Mouse (Mus musculus) lung, adult 2 months (tissue): ENCODE data around the gene Mcts2. TPM values are rescaled to one million over a fixed set of nuclear protein-coding genes. Genes with fewer than 3 reads are reported as not detected.

Experiments
- DNase-seq: peaks from one replicate; pipeline ENCODE4 v3.0.0; 2022
- H3K4me1 ChIP-seq: fragments of 200-500 bp; 2 replicates; pipeline ENCODE4 v1.6.1; 2011; ENCODE audit warnings: low read length; ENCODE audit not compliant: control insufficient read depth, insufficient read depth
- H3K4me3 ChIP-seq: fragments of 200-500 bp; replicated peaks from 2 replicates; pipeline ENCODE3; 2011; ENCODE audit warnings: low read depth, mild to moderate bottlenecking, control low read depth, low read length; ENCODE audit errors: extremely low read depth
- CTCF ChIP-seq: fragments of 200-500 bp; IDR thresholded peaks from 2 replicates; pipeline ENCODE4 v1.5.1; 2011; ENCODE audit warnings: mild to moderate bottlenecking, low read length, control low read depth; ENCODE audit not compliant: insufficient read depth
- POLR2A ChIP-seq: fragments of 200-500 bp; IDR thresholded peaks from 2 replicates; pipeline ENCODE4 v1.6.1; 2011; ENCODE audit warnings: low read depth, mild to moderate bottlenecking, control low read depth, low read length, borderline replicate concordance; ENCODE audit errors: extremely low read depth
- WGBS: fragments of 180-500 bp; shearing (Covaris S2); methylation state at CpG from one replicate; pipeline ENCODE4 v1.1.7; 2018; 5-methylcytosine and 5-hydroxymethylcytosine counted together
- polyA plus RNA-seq: library from polyadenylated mRNA; depleted of rRNA; stranded (reverse); fragments of >200 nt; gene quantifications from 2 replicates; pipeline ENCODE4 v1.2.3, GENCODE M21; 2012

Mcts2 gene
- polyA plus RNA-seq, 1 experiment = 3.8 TPM

- TF ChIP-seq POLR2A (no peak), CTCF (no peak)
- no peak for DNase-seq
- Histone ChIP-seq H3K4me1 (peaks cover 6% of the 10 kb centered on the region; the same call in 1 of the 2 replicates), H3K4me3 (no peak overlapping the region)
- WGBS = 81% methylated on average over 11 of the region's 11 CpGs
These were observed 30.8 kb downstream of the Mcts2 start for GRCm38 (mm10) chr2:152717652-152718051.

GRCm38 (mm10) chr2:152718076-152718475, 31.2 kb downstream of the Mcts2 start:
- no peak for TF ChIP-seq POLR2A
- TF ChIP-seq CTCF = no peak
- peaks cover 6% of the 10 kb centered on the region; the same call in 1 of the 2 replicates for H3K4me1 ChIP-seq
- no peak overlapping the region for H3K4me3 ChIP-seq
- no peak for DNase-seq
- 65% methylated on average over 6 of the region's 6 CpGs for WGBS

DNA sequence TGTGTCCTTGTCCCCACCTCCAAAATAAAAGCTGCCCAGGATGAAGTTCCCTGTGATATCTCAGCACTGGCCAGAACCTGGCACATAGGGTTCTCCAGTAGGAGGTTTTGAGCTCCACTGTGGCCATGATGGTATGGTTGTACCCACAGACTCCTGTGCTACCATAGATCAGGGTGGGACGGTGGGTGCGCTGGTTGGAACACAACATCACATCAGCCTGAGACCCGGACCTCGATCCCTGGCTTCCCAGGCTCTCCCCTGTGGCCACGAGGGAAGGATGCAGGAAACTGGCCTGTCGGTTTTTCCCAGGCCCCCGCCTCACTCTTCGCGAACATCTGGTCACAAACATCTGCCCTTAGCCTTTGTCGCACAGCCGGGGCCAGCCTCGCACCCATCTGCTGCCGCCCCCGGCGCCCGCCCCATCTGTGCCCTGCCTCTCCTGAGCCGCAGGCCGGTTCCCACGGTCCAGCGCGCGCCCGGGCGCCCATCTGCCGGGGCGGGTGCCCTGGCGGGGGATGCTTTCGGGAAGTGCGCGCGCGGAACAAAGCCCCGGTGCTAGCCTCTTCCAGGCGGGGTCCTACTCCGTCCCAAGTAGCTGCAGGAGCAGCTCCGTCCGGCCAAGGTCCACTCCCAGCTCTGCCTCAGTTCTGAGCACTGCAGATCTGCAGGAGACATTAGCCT, 37.0 kb downstream of the Mcts2 start:
- H3K4me3 ChIP-seq = peak overlapping the region; percentile 19
- WGBS = 7% methylated on average over 37 of the region's 37 CpGs
- TF ChIP-seq POLR2A (peak; percentile 76; the same call in 1 of the 2 replicates), CTCF (no peak)
- H3K4me1 ChIP-seq = peaks cover 13% of the 10 kb centered on the region
- DNase-seq = no peak

DNA sequence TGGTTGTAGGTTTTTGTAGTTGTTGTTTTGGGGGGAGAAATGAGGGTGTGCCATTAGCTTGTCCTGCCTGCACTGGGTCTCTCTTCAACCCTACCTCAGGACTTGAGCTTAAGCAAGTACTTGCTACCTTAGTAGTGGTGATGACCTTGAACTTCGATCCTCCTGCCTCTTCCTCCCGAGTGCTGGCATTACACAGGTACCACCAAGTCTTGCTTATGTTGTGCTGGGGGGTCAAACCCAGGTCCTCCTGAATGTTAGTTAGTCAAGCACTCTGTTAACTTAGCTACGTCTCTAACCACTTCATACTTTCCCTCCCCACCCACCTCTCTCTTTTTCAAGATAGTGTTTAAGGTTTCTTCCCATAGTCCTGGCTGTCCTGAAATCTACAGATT, 37.5 kb downstream of the Mcts2 start:
- no peak for TF ChIP-seq POLR2A
- DNase-seq = no peak
- peak overlapping the region; percentile 19 for H3K4me3 ChIP-seq
- WGBS = 49% methylated on average over 3 of the region's 3 CpGs
- H3K4me1 ChIP-seq = peaks cover 18% of the 10 kb centered on the region

- 61% methylated on average over 15 of the region's 15 CpGs for WGBS
- H3K4me3 ChIP-seq = no peak overlapping the region
- no peak for DNase-seq
- peaks cover 25% of the 10 kb centered on the region for H3K4me1 ChIP-seq
- TF ChIP-seq POLR2A (no peak), CTCF (no peak)
These were observed 38.4 kb downstream of the Mcts2 start for GRCm38 (mm10) chr2:152725178-152725750.

DNA sequence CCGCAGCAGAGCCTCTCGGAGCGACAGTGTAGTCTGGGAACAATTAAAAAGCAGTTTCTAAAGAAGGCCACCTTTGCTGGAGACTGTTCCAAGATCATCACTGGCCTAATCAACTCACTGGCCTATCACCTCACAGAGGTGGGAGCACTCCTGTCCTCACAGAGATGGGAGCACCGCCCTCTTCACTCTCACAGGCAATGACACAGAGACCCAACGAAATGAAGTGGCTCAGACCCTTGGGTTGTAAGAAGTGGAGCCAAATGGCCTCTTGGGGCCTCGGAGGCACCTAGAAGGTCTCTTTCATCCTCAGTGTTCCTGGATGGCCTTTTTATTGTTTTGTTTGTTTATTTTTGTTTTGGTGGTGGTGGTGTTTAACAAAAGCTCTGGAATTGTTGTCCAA, 39.4 kb downstream of the Mcts2 start:
- TF ChIP-seq POLR2A = no peak
- no peak for TF ChIP-seq CTCF
- H3K4me3 ChIP-seq = no peak overlapping the region
- WGBS = 86% methylated on average over 6 of the region's 6 CpGs
- no peak for DNase-seq
- H3K4me1 ChIP-seq = peaks cover 25% of the 10 kb centered on the region

- H3K4me3 ChIP-seq = no peak overlapping the region
- WGBS = 22% methylated on average over 6 of the region's 6 CpGs
- H3K4me1 ChIP-seq = peaks cover 25% of the 10 kb centered on the region
- no peak for DNase-seq
- no peak for TF ChIP-seq CTCF
- TF ChIP-seq POLR2A = no peak
These were observed 40.0 kb downstream of the Mcts2 start for GRCm38 (mm10) chr2:152726751-152727335.

DNA sequence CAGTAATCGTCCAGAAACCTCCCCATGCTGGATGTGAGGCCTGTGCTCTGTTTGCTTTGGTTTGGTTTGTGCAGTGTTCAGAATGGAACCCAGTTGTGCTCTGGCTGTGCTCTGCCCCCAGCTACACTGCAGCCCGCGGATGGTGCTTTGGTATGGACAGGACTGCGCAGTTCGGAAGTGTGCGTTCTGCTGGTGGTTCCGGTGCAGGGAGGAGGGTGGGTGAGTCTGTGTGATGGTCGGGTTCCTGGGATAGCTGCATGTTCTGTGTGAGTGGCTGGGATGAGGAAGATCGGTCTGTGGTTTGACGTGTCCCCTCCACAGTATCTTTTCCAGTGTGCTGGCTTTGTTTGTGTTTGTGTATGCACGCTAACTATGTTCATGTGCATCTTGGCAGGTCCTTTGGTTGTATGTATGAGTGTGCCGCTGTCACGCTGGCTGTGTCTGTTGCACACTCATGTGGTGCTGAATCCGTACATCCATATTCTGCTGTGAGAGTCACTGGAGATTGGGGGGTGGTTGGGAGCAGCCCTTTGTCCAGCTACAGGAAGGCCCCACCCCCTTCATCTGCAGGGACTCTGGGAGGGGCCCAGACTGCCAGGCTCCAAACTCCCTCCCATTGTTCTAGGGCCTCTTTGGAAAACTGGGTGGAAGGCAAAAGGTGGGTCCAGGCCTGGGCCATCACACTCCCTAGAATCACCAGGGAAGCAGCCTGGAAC, 41.1 kb downstream of the Mcts2 start:
- peaks cover 25% of the 10 kb centered on the region for H3K4me1 ChIP-seq
- H3K4me3 ChIP-seq = no peak overlapping the region
- 50% methylated on average over 14 of the region's 14 CpGs for WGBS
- no peak for TF ChIP-seq CTCF
- TF ChIP-seq POLR2A = peak; percentile 59; the same call in 1 of the 2 replicates
- DNase-seq = no peak

- TF ChIP-seq POLR2A (no peak), CTCF (no peak)
- DNase-seq = no peak
- Histone ChIP-seq H3K4me3 (no peak overlapping the region), H3K4me1 (peaks cover 25% of the 10 kb centered on the region)
- WGBS = 65% methylated on average over 7 of the region's 7 CpGs
These were observed 41.8 kb downstream of the Mcts2 start for GRCm38 (mm10) chr2:152728594-152728993.
